Mouse (Mus musculus): Measurements from ENCODE around the gene Tnfsf14. TPM values are rescaled to one million over a fixed set of nuclear protein-coding genes. Genes with fewer than 3 reads are reported as not detected.

Gene Tnfsf14
- polyA plus RNA-seq, 1 experiment from 2014 or later, result not detected

DNA sequence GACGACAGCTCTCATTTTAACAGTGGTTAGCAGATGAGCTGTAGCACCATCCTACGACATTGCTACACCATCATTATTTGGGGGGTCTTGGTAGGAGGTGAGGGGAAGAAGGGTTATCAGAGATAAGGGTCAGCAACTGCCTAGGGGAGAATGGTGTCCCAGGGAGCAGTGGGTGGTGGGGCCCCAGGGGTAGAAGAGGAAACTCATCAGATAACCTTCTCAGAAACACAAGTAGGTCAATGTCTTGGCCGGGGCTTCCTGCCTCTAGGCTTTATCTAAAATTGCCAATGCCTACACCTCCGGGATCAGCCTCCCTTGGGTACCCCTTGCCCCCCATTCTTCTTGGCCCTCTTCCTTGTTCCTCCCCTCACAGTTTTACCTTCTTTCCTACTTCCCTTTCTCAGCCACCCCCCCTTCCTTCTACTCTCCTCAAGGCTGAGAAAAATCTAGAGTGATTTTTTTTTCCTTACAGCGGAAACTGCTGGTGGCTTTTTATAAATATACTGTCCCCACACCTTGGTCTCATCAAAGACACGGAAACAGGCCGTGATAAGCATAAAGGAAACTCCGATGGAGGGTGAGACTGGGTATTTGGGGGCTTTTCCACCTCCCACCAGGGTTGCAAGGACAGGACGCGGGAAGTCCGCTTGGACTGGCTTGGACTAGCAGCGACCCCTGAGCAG, 5.3 kb downstream of the Tnfsf14 start:
- ATAC-seq (ENCODE audit: low FRiP score, low TSS enrichment), result no peak
- no peaks in the 10 kb centered on the region for H3K27me3 ChIP-seq (ENCODE audit: control insufficient read depth, insufficient read depth, low read length)
- H3K4me3 ChIP-seq (ENCODE audit: low read length), result no peak overlapping the region
- no peaks in the 10 kb centered on the region for H3K36me3 ChIP-seq (ENCODE audit: control insufficient read depth, insufficient read depth, low read length)
- no peaks in the 10 kb centered on the region for H3K9me3 ChIP-seq (ENCODE audit: control insufficient read depth, low read length)
- 84% methylated on average over 12 of the region's 12 CpGs for WGBS
- H3K4me1 ChIP-seq (ENCODE audit: control insufficient read depth, insufficient read depth, low read length), result no peaks in the 10 kb centered on the region
- H3K27ac ChIP-seq (ENCODE audit: low read depth, low read length), result no peak overlapping the region
- H3K4me2 ChIP-seq (replicated peaks; ENCODE audit: low read depth, low read length), result no peak overlapping the region
- H3K9ac ChIP-seq (ENCODE audit: low read depth, low read length), result no peak overlapping the region

- Histone ChIP-seq H3K4me3 (ENCODE audit: low read length) (no peak overlapping the region), H3K9me3 (ENCODE audit: control insufficient read depth, low read length) (no peaks in the 10 kb centered on the region), H3K4me1 (ENCODE audit: control insufficient read depth, insufficient read depth, low read length) (no peaks in the 10 kb centered on the region), H3K4me2 (replicated peaks; ENCODE audit: low read depth, low read length) (no peak overlapping the region), H3K36me3 (ENCODE audit: control insufficient read depth, insufficient read depth, low read length) (no peaks in the 10 kb centered on the region), H3K9ac (ENCODE audit: low read depth, low read length) (no peak overlapping the region), H3K27me3 (ENCODE audit: control insufficient read depth, insufficient read depth, low read length) (no peaks in the 10 kb centered on the region), H3K27ac (ENCODE audit: low read depth, low read length) (no peak overlapping the region)
- WGBS, result 54% methylated on average over 2 of the region's 2 CpGs
- ATAC-seq (ENCODE audit: low FRiP score, low TSS enrichment), result no peak
Observed at GRCm38 (mm10) chr17:57185641-57186040, 8.3 kb downstream of the Tnfsf14 start.

DNA sequence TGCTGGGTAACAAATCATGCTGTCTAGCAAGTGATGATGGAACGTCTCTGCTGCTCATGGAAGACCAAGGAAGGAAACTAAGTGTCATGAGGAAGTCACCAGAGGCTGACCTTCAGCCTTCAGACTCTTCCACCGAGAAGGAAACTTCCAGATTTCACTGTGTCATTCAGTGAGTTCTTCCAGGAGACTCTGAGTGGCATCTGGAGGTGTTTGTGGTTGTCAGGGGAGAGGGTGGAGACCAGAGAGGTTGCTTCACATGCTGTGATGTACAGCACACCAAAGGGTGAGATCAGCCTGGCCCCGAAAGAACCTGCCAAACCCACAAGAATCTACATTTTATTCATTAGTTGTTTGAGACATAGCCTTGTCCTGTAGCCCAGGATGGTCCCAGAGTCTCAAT, 11.1 kb downstream of the Tnfsf14 start:
- H3K4me3 ChIP-seq (ENCODE audit: low read length), result no peak overlapping the region
- H3K9me3 ChIP-seq (ENCODE audit: control insufficient read depth, low read length), result no peaks in the 10 kb centered on the region
- H3K9ac ChIP-seq (ENCODE audit: low read depth, low read length), result no peak overlapping the region
- H3K4me1 ChIP-seq (ENCODE audit: control insufficient read depth, insufficient read depth, low read length), result no peaks in the 10 kb centered on the region
- H3K36me3 ChIP-seq (ENCODE audit: control insufficient read depth, insufficient read depth, low read length), result no peaks in the 10 kb centered on the region
- H3K27me3 ChIP-seq (ENCODE audit: control insufficient read depth, insufficient read depth, low read length), result no peaks in the 10 kb centered on the region
- no peak overlapping the region for H3K4me2 ChIP-seq (replicated peaks; ENCODE audit: low read depth, low read length)
- ATAC-seq (ENCODE audit: low FRiP score, low TSS enrichment), result no peak
- WGBS, result 59% methylated on average over 3 of the region's 3 CpGs
- H3K27ac ChIP-seq (ENCODE audit: low read depth, low read length), result no peak overlapping the region

GRCm38 (mm10) chr17:57180363-57180762, 13.6 kb downstream of the Tnfsf14 start:
- no peaks in the 10 kb centered on the region for H3K27me3 ChIP-seq (ENCODE audit: control insufficient read depth, insufficient read depth, low read length)
- H3K27ac ChIP-seq (ENCODE audit: low read depth, low read length), result no peak overlapping the region
- no peak for ATAC-seq (ENCODE audit: low FRiP score, low TSS enrichment)
- H3K4me2 ChIP-seq (replicated peaks; ENCODE audit: low read depth, low read length), result no peak overlapping the region
- H3K9ac ChIP-seq (ENCODE audit: low read depth, low read length), result no peak overlapping the region
- 36% methylated on average over 8 of the region's 8 CpGs for WGBS
- H3K4me3 ChIP-seq (ENCODE audit: low read length), result no peak overlapping the region
- no peaks in the 10 kb centered on the region for H3K9me3 ChIP-seq (ENCODE audit: control insufficient read depth, low read length)
- no peaks in the 10 kb centered on the region for H3K36me3 ChIP-seq (ENCODE audit: control insufficient read depth, insufficient read depth, low read length)
- no peaks in the 10 kb centered on the region for H3K4me1 ChIP-seq (ENCODE audit: control insufficient read depth, insufficient read depth, low read length)

GRCm38 (mm10) chr17:57173351-57173750, 20.6 kb downstream of the Tnfsf14 start:
- Histone ChIP-seq H3K9ac (ENCODE audit: low read depth, low read length) (no peak overlapping the region), H3K27ac (ENCODE audit: low read depth, low read length) (no peak overlapping the region), H3K4me1 (ENCODE audit: control insufficient read depth, insufficient read depth, low read length) (no peaks in the 10 kb centered on the region), H3K36me3 (ENCODE audit: control insufficient read depth, insufficient read depth, low read length) (no peaks in the 10 kb centered on the region), H3K9me3 (ENCODE audit: control insufficient read depth, low read length) (0 out of 2 replicates have a peak, but pooled peaks cover 2% of the 10 kb centered on the region), H3K4me2 (replicated peaks; ENCODE audit: low read depth, low read length) (no peak overlapping the region), H3K4me3 (ENCODE audit: low read length) (no peak overlapping the region), H3K27me3 (ENCODE audit: control insufficient read depth, insufficient read depth, low read length) (no peaks in the 10 kb centered on the region)
- 56% methylated on average over 4 of the region's 4 CpGs for WGBS
- ATAC-seq (ENCODE audit: low FRiP score, low TSS enrichment), result no peak

- 78% methylated on average over 5 of the region's 5 CpGs for WGBS
Observed at GRCm38 (mm10) chr17:57172378-57172777, 21.6 kb downstream of the Tnfsf14 start.

DNA sequence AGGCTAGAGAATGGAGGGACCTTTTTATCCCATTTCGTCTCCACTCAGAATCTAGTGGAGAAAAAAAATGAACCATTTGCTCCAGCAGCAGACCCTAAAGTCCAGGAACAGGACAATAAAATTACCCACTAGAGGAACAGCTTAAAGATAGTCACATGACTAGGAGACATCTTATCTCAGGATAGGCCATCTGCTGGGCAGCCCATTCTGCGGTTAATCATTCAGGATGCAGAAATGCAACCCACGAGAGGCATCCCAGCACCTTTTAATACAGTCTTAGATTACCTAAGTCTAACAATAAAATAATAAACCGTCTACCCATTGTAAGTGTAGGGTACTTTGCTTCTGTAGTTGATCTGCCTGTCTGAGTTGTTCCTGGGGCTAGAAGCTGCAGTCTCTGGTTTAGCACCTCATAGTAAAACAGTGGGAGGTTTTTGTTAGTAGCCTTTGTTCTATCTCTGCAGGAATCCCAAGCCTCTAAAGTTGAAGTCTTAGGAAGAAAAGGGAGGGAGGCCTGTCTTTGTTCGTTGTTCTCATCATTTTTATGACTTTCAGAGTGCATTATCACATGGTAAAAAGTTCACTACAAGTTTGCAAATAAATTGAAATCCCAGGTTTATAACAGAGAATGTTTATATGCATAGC, 23.2 kb downstream of the Tnfsf14 start:
- ATAC-seq (ENCODE audit: low FRiP score, low TSS enrichment), result no peak
- 38% methylated on average over 5 of the region's 5 CpGs for WGBS
- Histone ChIP-seq H3K36me3 (ENCODE audit: control insufficient read depth, insufficient read depth, low read length) (no peaks in the 10 kb centered on the region), H3K9ac (ENCODE audit: low read depth, low read length) (no peak overlapping the region), H3K27me3 (ENCODE audit: control insufficient read depth, insufficient read depth, low read length) (no peaks in the 10 kb centered on the region), H3K4me3 (ENCODE audit: low read length) (no peak overlapping the region), H3K27ac (ENCODE audit: low read depth, low read length) (no peak overlapping the region), H3K9me3 (ENCODE audit: control insufficient read depth, low read length) (0 out of 2 replicates have a peak, but pooled peaks cover 2% of the 10 kb centered on the region), H3K4me1 (ENCODE audit: control insufficient read depth, insufficient read depth, low read length) (no peaks in the 10 kb centered on the region), H3K4me2 (replicated peaks; ENCODE audit: low read depth, low read length) (no peak overlapping the region)

More at GRCm38 (mm10) chr17:57172378-57172777, 21.6 kb downstream of the Tnfsf14 start:
- Histone ChIP-seq H3K4me3 (ENCODE audit: low read length) (no peak overlapping the region), H3K27me3 (ENCODE audit: control insufficient read depth, insufficient read depth, low read length) (no peaks in the 10 kb centered on the region), H3K9me3 (ENCODE audit: control insufficient read depth, low read length) (0 out of 2 replicates have a peak, but pooled peaks cover 2% of the 10 kb centered on the region), H3K4me2 (replicated peaks; ENCODE audit: low read depth, low read length) (no peak overlapping the region), H3K4me1 (ENCODE audit: control insufficient read depth, insufficient read depth, low read length) (no peaks in the 10 kb centered on the region), H3K27ac (ENCODE audit: low read depth, low read length) (no peak overlapping the region), H3K9ac (ENCODE audit: low read depth, low read length) (no peak overlapping the region), H3K36me3 (ENCODE audit: control insufficient read depth, insufficient read depth, low read length) (no peaks in the 10 kb centered on the region)
- no peak for ATAC-seq (ENCODE audit: low FRiP score, low TSS enrichment)

GRCm38 (mm10) chr17:57166800-57167791, 26.9 kb downstream of the Tnfsf14 start:
- Histone ChIP-seq H3K4me3 (ENCODE audit: low read length) (no peak overlapping the region), H3K4me1 (ENCODE audit: control insufficient read depth, insufficient read depth, low read length) (no peaks in the 10 kb centered on the region), H3K36me3 (ENCODE audit: control insufficient read depth, insufficient read depth, low read length) (no peaks in the 10 kb centered on the region), H3K27me3 (ENCODE audit: control insufficient read depth, insufficient read depth, low read length) (no peaks in the 10 kb centered on the region), H3K9me3 (ENCODE audit: control insufficient read depth, low read length) (0 out of 2 replicates have a peak, but pooled peaks cover 2% of the 10 kb centered on the region), H3K27ac (ENCODE audit: low read depth, low read length) (no peak overlapping the region), H3K9ac (ENCODE audit: low read depth, low read length) (no peak overlapping the region), H3K4me2 (replicated peaks; ENCODE audit: low read depth, low read length) (no peak overlapping the region)
- 13% methylated on average over 10 of the region's 11 CpGs for WGBS
- peak; percentile 87 for ATAC-seq (ENCODE audit: low FRiP score, low TSS enrichment)

All from kidney, embryonic 14.5 days (tissue).